Mouse (Mus musculus): ENCODE measurements around the gene Naa38. TPM values are rescaled to one million over a fixed set of nuclear protein-coding genes. Genes with fewer than 3 reads are reported as not detected.
A peak's percentile ranks its signal among the peaks of the same experiment; 100 is the strongest.

The Naa38 gene
- polyA plus RNA-seq, 1 experiment from 2014 or later, result 130 TPM

GRCm38 (mm10) chr11:69371601-69372000, 23.7 kb upstream of the Naa38 start:
- H3K4me3 ChIP-seq (replicated peaks; ENCODE audit: low read length), result no peak overlapping the region
- 26% methylated on average over 12 of the region's 12 CpGs for WGBS

DNA sequence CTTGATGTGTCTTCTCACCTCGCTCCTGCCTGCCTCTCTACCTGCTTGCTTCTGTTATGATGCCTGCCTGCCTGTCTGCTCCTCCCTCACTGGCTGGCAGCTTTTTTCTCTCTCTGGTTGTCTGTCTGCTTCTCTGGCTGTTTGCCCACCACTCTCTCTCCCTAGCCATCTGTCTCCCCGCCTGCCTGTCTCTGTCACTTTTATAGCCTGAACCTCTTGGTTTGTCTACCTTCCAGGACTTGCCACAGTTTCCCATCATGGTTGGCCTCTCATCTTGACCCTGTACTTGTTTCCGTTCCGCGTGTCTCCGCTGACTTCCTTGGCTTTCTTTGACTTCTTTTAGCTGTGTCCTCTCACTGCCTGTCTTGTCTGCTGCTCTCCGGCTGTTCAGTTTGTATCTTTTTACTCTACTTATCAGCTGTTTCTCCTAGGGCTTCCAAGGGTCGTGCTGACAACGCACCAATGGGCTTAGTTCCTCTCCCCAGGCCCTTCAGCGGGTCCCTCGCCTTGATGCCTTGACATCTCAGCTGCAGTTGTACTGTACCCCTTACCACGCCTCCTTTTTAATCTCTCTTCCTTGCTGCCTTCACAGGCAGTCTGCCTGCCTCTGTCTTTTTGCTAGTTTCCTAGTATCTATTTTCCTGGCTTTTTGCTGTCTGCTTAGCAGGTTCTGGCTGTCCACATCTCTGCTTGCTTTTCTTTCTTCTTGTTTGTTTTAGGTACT, 23.1 kb upstream of the Naa38 start:
- Histone ChIP-seq H3K36me3 (replicated peaks; ENCODE audit: control insufficient read depth, insufficient read depth) (peaks cover 2% of the 10 kb centered on the region; the same call in 1 of the 2 replicates), H3K27ac (peak overlapping the region; percentile 81), H3K9me3 (ENCODE audit: control insufficient read depth, low read length) (no peaks in the 10 kb centered on the region), H3K4me2 (replicated peaks) (peak overlapping the region; percentile 31), H3K4me1 (replicated peaks; ENCODE audit: control insufficient read depth, insufficient read depth, low read length) (peaks cover 25% of the 10 kb centered on the region), H3K9ac (no peak overlapping the region), H3K4me3 (replicated peaks; ENCODE audit: low read length) (no peak overlapping the region), H3K27me3 (ENCODE audit: control insufficient read depth, insufficient read depth, low read length) (no peaks in the 10 kb centered on the region)
- ATAC-seq (ENCODE audit: low FRiP score), result no peak
- 33% methylated on average over 12 of the region's 12 CpGs for WGBS
- peak; percentile 47 for DNase-seq (ENCODE audit: low spot score)

More at GRCm38 (mm10) chr11:69371601-69372000, 23.7 kb upstream of the Naa38 start:
- H3K4me2 ChIP-seq (replicated peaks), result peak overlapping the region; percentile 31
- DNase-seq (ENCODE audit: low spot score) (no peak), ATAC-seq (ENCODE audit: low FRiP score) (no peak)
- no peaks in the 10 kb centered on the region; the same call in 1 of the 2 replicates for H3K36me3 ChIP-seq (replicated peaks; ENCODE audit: control insufficient read depth, insufficient read depth)
- no peaks in the 10 kb centered on the region for H3K27me3 ChIP-seq (ENCODE audit: control insufficient read depth, insufficient read depth, low read length)
- H3K4me1 ChIP-seq (replicated peaks; ENCODE audit: control insufficient read depth, insufficient read depth, low read length), result peaks cover 25% of the 10 kb centered on the region
- peak overlapping the region; percentile 10; the same call in 1 of the 2 replicates for H3K9ac ChIP-seq
- no peaks in the 10 kb centered on the region for H3K9me3 ChIP-seq (ENCODE audit: control insufficient read depth, low read length)
- H3K27ac ChIP-seq, result peak overlapping the region; percentile 81

GRCm38 (mm10) chr11:69372780-69373170, 22.5 kb upstream of the Naa38 start:
- Histone ChIP-seq H3K4me2 (replicated peaks) (0 out of 2 replicates have a peak overlapping the region, but pooled peaks have one; percentile 31), H3K4me3 (replicated peaks; ENCODE audit: low read length) (no peak overlapping the region), H3K36me3 (replicated peaks; ENCODE audit: control insufficient read depth, insufficient read depth) (peaks cover 4% of the 10 kb centered on the region; the same call in 1 of the 2 replicates), H3K9ac (no peak overlapping the region), H3K27ac (peak overlapping the region; percentile 81; the same call in 1 of the 2 replicates), H3K27me3 (ENCODE audit: control insufficient read depth, insufficient read depth, low read length) (no peaks in the 10 kb centered on the region), H3K9me3 (ENCODE audit: control insufficient read depth, low read length) (no peaks in the 10 kb centered on the region), H3K4me1 (replicated peaks; ENCODE audit: control insufficient read depth, insufficient read depth, low read length) (peaks cover 24% of the 10 kb centered on the region)
- DNase-seq (ENCODE audit: low spot score) (no peak), ATAC-seq (ENCODE audit: low FRiP score) (no peak)
- WGBS, result 65% methylated on average over 3 of the region's 3 CpGs

- no peak overlapping the region for H3K27ac ChIP-seq
- no peak for ATAC-seq (ENCODE audit: low FRiP score)
- no peaks in the 10 kb centered on the region for H3K27me3 ChIP-seq (ENCODE audit: control insufficient read depth, insufficient read depth, low read length)
- 92% methylated on average over 16 of the region's 16 CpGs for WGBS
- H3K4me1 ChIP-seq (replicated peaks; ENCODE audit: control insufficient read depth, insufficient read depth, low read length), result peaks cover 20% of the 10 kb centered on the region
- H3K9ac ChIP-seq, result no peak overlapping the region
- no peaks in the 10 kb centered on the region for H3K9me3 ChIP-seq (ENCODE audit: control insufficient read depth, low read length)
- H3K36me3 ChIP-seq (replicated peaks; ENCODE audit: control insufficient read depth, insufficient read depth), result peaks cover 4% of the 10 kb centered on the region; the same call in 1 of the 2 replicates
- H3K4me2 ChIP-seq (replicated peaks), result no peak overlapping the region
- no peak overlapping the region for H3K4me3 ChIP-seq (replicated peaks; ENCODE audit: low read length)
- no peak for DNase-seq (ENCODE audit: low spot score)
Measured at GRCm38 (mm10) chr11:69373223-69373965, 21.9 kb upstream of the Naa38 start.

DNA sequence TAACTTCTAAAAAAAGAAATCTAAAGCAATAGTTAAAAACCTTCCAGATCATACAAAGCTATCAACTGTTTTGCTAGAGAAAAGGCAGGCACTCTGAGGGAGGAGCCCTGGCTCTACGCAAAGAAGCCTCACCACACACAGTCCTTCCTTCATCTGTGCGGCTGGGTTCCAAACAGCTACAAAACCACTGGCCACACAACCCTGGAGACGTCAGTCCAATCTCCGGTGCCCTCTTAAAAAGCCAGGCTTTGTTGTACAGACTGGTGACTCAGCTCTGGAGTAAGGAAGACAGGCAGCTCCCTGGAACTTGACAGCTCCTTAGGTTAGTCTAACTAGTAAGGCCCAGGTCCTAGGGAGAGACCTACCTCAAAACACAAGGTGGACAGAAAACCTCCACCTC, 19.6 kb upstream of the Naa38 start:
- Histone ChIP-seq H3K4me3 (replicated peaks; ENCODE audit: low read length) (no peak overlapping the region), H3K36me3 (replicated peaks; ENCODE audit: control insufficient read depth, insufficient read depth) (peaks cover 4% of the 10 kb centered on the region; the same call in 1 of the 2 replicates), H3K4me2 (replicated peaks) (no peak overlapping the region), H3K4me1 (replicated peaks; ENCODE audit: control insufficient read depth, insufficient read depth, low read length) (peaks cover 18% of the 10 kb centered on the region), H3K27me3 (ENCODE audit: control insufficient read depth, insufficient read depth, low read length) (no peaks in the 10 kb centered on the region), H3K9me3 (ENCODE audit: control insufficient read depth, low read length) (no peaks in the 10 kb centered on the region), H3K9ac (no peak overlapping the region), H3K27ac (no peak overlapping the region)
- DNase-seq (ENCODE audit: low spot score) (no peak), ATAC-seq (ENCODE audit: low FRiP score) (no peak)
- 83% methylated on average over 4 of the region's 4 CpGs for WGBS

DNA sequence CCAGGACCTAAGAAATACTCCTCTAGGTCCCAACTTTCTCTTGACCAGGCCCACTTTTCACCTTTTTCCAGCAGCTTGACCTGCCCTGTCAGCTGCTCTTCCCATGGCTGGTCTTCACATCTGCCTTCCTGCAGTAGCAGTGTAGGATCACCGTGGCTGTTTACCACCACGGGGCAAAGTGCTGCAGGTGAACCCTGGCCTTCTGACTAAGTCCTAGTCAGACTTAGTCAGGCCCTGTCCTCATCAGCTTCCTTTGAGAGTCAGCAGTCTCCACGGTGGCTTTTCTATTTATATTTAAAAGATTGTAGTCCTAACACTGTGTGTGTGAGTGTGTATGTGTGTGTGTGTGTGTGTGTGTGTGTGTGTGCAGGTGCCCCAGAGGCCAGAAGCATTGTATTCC, 17.5 kb upstream of the Naa38 start:
- Histone ChIP-seq H3K27ac (no peak overlapping the region), H3K9ac (no peak overlapping the region), H3K27me3 (ENCODE audit: control insufficient read depth, insufficient read depth, low read length) (no peaks in the 10 kb centered on the region), H3K4me3 (replicated peaks; ENCODE audit: low read length) (no peak overlapping the region), H3K36me3 (replicated peaks; ENCODE audit: control insufficient read depth, insufficient read depth) (peaks cover 4% of the 10 kb centered on the region; the same call in 1 of the 2 replicates), H3K4me1 (replicated peaks; ENCODE audit: control insufficient read depth, insufficient read depth, low read length) (no peaks in the 10 kb centered on the region), H3K4me2 (replicated peaks) (no peak overlapping the region), H3K9me3 (ENCODE audit: control insufficient read depth, low read length) (no peaks in the 10 kb centered on the region)
- 80% methylated on average over 3 of the region's 3 CpGs for WGBS
- no peak for DNase-seq (ENCODE audit: low spot score)
- ATAC-seq (ENCODE audit: low FRiP score), result no peak

- DNase-seq (ENCODE audit: low spot score) (no peak), ATAC-seq (ENCODE audit: low FRiP score) (no peak)
- no peaks in the 10 kb centered on the region for H3K27me3 ChIP-seq (ENCODE audit: control insufficient read depth, insufficient read depth, low read length)
- no peak overlapping the region for H3K9ac ChIP-seq
- H3K36me3 ChIP-seq (replicated peaks; ENCODE audit: control insufficient read depth, insufficient read depth), result peaks cover 4% of the 10 kb centered on the region; the same call in 1 of the 2 replicates
- no peak overlapping the region for H3K4me3 ChIP-seq (replicated peaks; ENCODE audit: low read length)
- H3K4me1 ChIP-seq (replicated peaks; ENCODE audit: control insufficient read depth, insufficient read depth, low read length), result no peaks in the 10 kb centered on the region
- H3K27ac ChIP-seq, result no peak overlapping the region
- WGBS, result 87% methylated on average over 3 of the region's 3 CpGs
- H3K9me3 ChIP-seq (ENCODE audit: control insufficient read depth, low read length), result no peaks in the 10 kb centered on the region
- no peak overlapping the region for H3K4me2 ChIP-seq (replicated peaks)
Measured at GRCm38 (mm10) chr11:69379600-69379999, 15.7 kb upstream of the Naa38 start.

DNA sequence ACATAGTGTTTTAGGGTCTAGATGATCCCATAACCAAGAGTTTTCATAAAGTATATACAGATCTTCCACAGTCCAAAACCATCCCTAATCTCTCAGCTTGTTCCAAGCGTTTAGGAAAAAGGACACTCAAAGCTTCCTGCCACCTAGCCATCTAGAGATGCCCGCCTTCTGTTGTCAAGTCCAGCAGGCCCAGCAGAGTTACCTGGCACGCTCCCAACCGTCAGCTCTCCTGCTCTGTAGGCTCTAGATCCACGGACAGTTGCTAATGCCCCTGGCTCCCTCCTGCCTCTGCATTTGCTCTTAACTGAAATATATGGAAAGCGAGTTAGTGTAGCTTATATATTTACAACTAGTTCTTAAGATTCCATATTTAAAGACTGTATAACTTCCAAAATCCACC, 13.9 kb upstream of the Naa38 start:
- no peak for DNase-seq (ENCODE audit: low spot score)
- Histone ChIP-seq H3K36me3 (replicated peaks; ENCODE audit: control insufficient read depth, insufficient read depth) (peaks cover 4% of the 10 kb centered on the region; the same call in 1 of the 2 replicates), H3K9me3 (ENCODE audit: control insufficient read depth, low read length) (no peaks in the 10 kb centered on the region), H3K27me3 (ENCODE audit: control insufficient read depth, insufficient read depth, low read length) (no peaks in the 10 kb centered on the region), H3K27ac (no peak overlapping the region), H3K4me1 (replicated peaks; ENCODE audit: control insufficient read depth, insufficient read depth, low read length) (no peaks in the 10 kb centered on the region), H3K4me3 (replicated peaks; ENCODE audit: low read length) (no peak overlapping the region), H3K9ac (no peak overlapping the region), H3K4me2 (replicated peaks) (no peak overlapping the region)
- WGBS, result 81% methylated on average over 6 of the region's 6 CpGs
- no peak for ATAC-seq (ENCODE audit: low FRiP score)

DNA sequence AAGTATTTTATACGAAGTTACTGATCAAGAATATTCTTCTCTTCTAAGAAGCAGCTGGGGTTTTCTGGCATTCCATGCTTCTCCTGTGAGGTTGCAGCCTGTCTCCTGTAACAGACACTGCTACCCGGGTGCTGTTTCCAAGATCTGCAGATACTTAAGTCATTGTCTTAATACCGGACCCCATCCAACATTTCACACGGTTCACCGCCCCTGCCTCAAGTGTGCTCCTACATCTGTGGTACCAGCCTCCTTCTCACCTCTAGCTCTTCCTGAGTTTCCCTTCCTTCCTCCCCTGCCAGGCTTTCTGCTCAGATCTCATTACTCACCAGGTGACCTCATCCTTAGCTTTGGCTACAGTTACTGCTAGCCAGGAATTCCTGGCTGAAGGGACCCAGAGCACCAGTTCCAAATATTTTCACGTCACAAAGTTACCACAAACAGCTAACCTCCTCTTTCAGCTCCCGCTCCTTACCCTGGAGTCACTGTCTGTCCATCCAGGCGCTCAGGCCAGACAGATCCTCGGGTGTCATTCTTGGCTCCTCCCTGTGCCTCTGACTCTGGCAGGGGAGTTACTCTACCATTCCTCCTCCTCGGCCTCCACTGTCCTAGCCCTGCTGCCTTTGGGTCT, 12.7 kb upstream of the Naa38 start:
- no peak for ATAC-seq (ENCODE audit: low FRiP score)
- H3K36me3 ChIP-seq (replicated peaks; ENCODE audit: control insufficient read depth, insufficient read depth), result no peaks in the 10 kb centered on the region
- H3K27ac ChIP-seq, result no peak overlapping the region
- no peak overlapping the region for H3K4me3 ChIP-seq (replicated peaks; ENCODE audit: low read length)
- no peaks in the 10 kb centered on the region for H3K9me3 ChIP-seq (ENCODE audit: control insufficient read depth, low read length)
- H3K27me3 ChIP-seq (ENCODE audit: control insufficient read depth, insufficient read depth, low read length), result no peaks in the 10 kb centered on the region
- 0 out of 2 replicates have a peak overlapping the region, but pooled peaks have one; percentile 24 for H3K9ac ChIP-seq
- no peaks in the 10 kb centered on the region for H3K4me1 ChIP-seq (replicated peaks; ENCODE audit: control insufficient read depth, insufficient read depth, low read length)
- no peak overlapping the region for H3K4me2 ChIP-seq (replicated peaks)
- 67% methylated on average over 10 of the region's 10 CpGs for WGBS
- DNase-seq (ENCODE audit: low spot score), result no peak
